Mouse (Mus musculus) megakaryocyte, embryonic 14.5 days (primary cell): ENCODE results near the gene Hist1h4f.

ENCODE experiments used
- FLI1 ChIP-seq: IDR thresholded peaks from 2 replicates; pipeline ENCODE4 v1.6.1; 2012; ENCODE audit warnings: low read length, inconsistent platforms, mixed read lengths
- GATA1 ChIP-seq: IDR thresholded peaks from 3 replicates; pipeline ENCODE4 v1.6.1; 2012; ENCODE audit warnings: mixed read lengths, low read length, inconsistent platforms, borderline replicate concordance

DNA sequence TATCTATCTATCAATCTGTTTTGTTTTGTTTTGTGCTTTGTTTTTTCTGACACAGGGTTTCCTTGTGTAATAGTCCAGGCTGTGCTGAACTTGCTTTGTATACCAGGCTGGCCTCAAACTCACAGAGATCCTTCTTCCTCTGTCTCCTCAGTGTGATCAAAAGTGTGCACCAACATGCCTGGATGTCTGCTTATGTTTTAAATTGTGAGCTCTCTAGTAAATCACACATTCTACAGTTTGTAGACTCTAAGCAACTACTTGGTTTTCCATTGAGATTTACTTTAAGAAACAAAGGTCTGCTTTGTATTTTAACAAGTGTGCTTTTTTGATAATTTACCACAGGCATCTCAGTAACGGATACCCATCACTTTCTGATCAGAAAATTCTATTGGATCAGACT is 26.4 kb upstream of the Hist1h4f start:
- TF ChIP-seq GATA1 (no peak), FLI1 (no peak)
